Mouse (Mus musculus) MEL (cell line): ENCODE data around the gene Rsad2.

Experiments
- CHD2 ChIP-seq: IDR thresholded peaks from 2 replicates; pipeline ENCODE4 v1.6.1; 2011; ENCODE audit warnings: low read length, improper control_type of control experiment
- CTCF ChIP-seq, 3 experiments: IDR thresholded peaks in 2 of 3; conservative IDR thresholded peaks in 1 of 3; 2 replicates each; pipeline ENCODE4 v1.5.1; 2011 to 2012; ENCODE audit warnings: low read length in 3 of 3, low read depth in 2 of 3, mild to moderate bottlenecking in 2 of 3, improper control_type of control experiment in 1 of 3, inconsistent platforms in 1 of 3, mixed read lengths in 1 of 3, moderate library complexity in 1 of 3; ENCODE audit not compliant: control insufficient read depth in 1 of 3, insufficient read depth in 1 of 3, poor library complexity in 1 of 3, severe bottlenecking in 1 of 3
- E2F4 ChIP-seq: IDR thresholded peaks from 2 replicates; pipeline ENCODE4 v1.6.1; 2011; ENCODE audit warnings: low read depth, low read length, improper control_type of control experiment, borderline replicate concordance
- EP300 ChIP-seq, 2 experiments: IDR thresholded peaks; 2 replicates each; pipeline ENCODE4 v1.6.1; 2011; ENCODE audit warnings: improper control_type of control experiment in 2 of 2, low read length in 2 of 2, low read depth in 1 of 2, mild to moderate bottlenecking in 1 of 2
- HCFC1 ChIP-seq: IDR thresholded peaks from 2 replicates; pipeline ENCODE4 v1.6.1; 2012; ENCODE audit warnings: low read depth, mild to moderate bottlenecking, inconsistent platforms, low read length, improper control_type of control experiment, moderate library complexity
- MAX ChIP-seq: IDR thresholded peaks from 2 replicates; pipeline ENCODE4 v1.6.1; 2011; ENCODE audit warnings: low read length, improper control_type of control experiment
- POLR2A ChIP-seq, 2 experiments: IDR thresholded peaks; 2 replicates each; pipeline ENCODE4 v1.6.1; 2011 to 2012; ENCODE audit warnings: low read length in 2 of 2, mild to moderate bottlenecking in 2 of 2, control low read depth in 1 of 2, improper control_type of control experiment in 1 of 2, low read depth in 1 of 2, moderate library complexity in 1 of 2; ENCODE audit not compliant: control insufficient read depth in 1 of 2, insufficient read depth in 1 of 2, poor library complexity in 1 of 2
- POLR2AphosphoS5 ChIP-seq: IDR thresholded peaks from 2 replicates; pipeline ENCODE4 v1.6.1; 2012; ENCODE audit warnings: low read depth, borderline replicate concordance, mild to moderate bottlenecking, inconsistent platforms, low read length, moderate library complexity, mixed read lengths
- RCOR1 ChIP-seq: IDR thresholded peaks from 2 replicates; pipeline ENCODE4 v1.6.1; 2012; ENCODE audit warnings: low read depth, mild to moderate bottlenecking, inconsistent platforms, low read length, improper control_type of control experiment
- SMC3 ChIP-seq: IDR thresholded peaks from 2 replicates; pipeline ENCODE4 v1.6.1; 2011; ENCODE audit warnings: low read depth, low read length, improper control_type of control experiment

DNA sequence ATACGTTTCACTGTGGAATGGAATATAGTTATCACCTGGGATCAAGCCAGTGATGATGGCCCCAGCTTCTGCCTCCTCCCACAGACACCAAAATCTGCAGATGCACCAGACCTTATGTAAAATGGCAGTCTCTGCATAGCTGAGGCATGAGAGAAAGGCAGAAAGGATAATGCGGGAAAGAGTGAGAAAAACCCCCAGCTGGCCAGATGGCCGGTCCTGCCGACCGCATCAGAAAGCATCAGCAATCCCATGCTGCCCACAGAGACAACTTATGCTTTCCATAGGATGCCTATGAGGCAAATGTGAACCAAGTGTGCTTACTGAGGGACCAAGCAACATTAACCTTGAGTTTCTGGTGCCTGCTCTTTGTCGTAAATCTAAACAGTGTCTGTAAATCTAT, 56.9 kb downstream of the Rsad2 start:
- TF ChIP-seq E2F4 (no peak), RCOR1 (no peak), CTCF (IDR thresholded peaks at IDR 0.05 in 2 of 3, conservative IDR thresholded peaks at IDR 0.05 in 1 of 3; ENCODE audit: control insufficient read depth in 1 of 3, insufficient read depth in 1 of 3, low read depth in 2 of 3, low read length in 3 of 3, poor library complexity in 1 of 3, severe bottlenecking in 1 of 3) (no peak), EP300 (IDR thresholded peaks at IDR 0.05; ENCODE audit: low read depth in 1 of 2, low read length in 2 of 2) (no peak), HCFC1 (no peak), SMC3 (no peak), CHD2 (no peak), POLR2AphosphoS5 (no peak), POLR2A (IDR thresholded peaks at IDR 0.05; ENCODE audit: control insufficient read depth in 1 of 2, insufficient read depth in 1 of 2, low read depth in 1 of 2, low read length in 2 of 2, poor library complexity in 1 of 2) (no peak), MAX (no peak)
